Mouse (Mus musculus) spleen, adult 2 months (tissue): ENCODE data around the gene Metrn.

Experiments used
- CTCF ChIP-seq: fragments of 200-500 bp; IDR thresholded peaks from 2 replicates; pipeline ENCODE4 v1.5.1; 2011; ENCODE audit warnings: mild to moderate bottlenecking, inconsistent platforms; ENCODE audit not compliant: insufficient read depth, insufficient read length, insufficient replicate concordance; ENCODE audit errors: extremely low read depth
- POLR2A ChIP-seq: fragments of 200-500 bp; IDR thresholded peaks from 2 replicates; pipeline ENCODE4 v1.6.1; 2011; ENCODE audit warnings: low read depth, low read length, inconsistent platforms

GRCm38 (mm10) chr17:25809606-25810340 is 12.8 kb upstream of the Metrn start:
- TF ChIP-seq POLR2A (no peak), CTCF (no peak)
